Mouse (Mus musculus) neural tube, embryonic 10.5 days (tissue): ENCODE results near the gene Cdh13.

ENCODE experiments used
- DNase-seq: peaks from one replicate; pipeline ENCODE4 v3.0.0-alpha.2; 2017; ENCODE audit warnings: low spot score; ENCODE audit errors: extremely low spot score

Cdh13 gene

GRCm38 (mm10) chr8:118794886-118795285 is 511.4 kb downstream of the Cdh13 start:
- no peak for DNase-seq

DNA sequence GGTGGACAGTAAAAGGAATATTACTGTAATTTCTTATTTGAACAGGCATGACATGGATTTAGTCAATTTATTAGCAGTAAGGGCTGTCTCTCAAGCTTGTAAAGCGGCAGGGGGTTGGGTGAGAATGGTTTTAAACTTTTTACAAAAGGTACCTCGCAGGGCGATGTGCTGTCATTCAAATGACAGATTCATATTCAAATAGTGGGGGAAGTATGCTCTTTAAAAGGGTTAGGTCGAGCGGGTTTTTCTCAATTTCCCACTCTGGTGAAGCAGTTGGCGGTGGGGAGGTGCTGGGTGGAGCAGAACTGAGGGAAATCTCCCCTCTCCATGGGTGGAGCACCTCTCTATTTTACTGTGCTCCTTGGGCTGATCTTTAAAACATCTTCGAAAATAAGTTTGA is 513.0 kb downstream of the Cdh13 start:
- DNase-seq: no peak

DNA sequence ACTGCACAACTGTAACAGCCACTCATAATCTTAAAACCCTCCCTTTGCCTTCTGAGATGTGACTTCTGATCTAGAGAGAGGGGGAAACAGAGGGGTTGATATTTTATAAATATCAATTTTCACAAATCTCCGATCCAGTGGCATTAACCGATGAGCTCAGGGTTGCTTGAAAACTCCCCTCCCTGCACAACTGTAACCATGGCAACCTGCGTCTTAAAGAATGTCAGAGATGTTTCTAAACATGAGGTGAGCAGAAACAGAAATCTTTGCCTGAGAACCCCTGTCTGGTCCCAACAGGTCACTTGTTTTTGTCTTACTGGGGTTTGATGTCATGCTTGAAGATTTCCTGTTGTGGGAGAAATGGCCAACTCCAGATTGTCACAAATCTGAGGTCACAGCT is 513.6 kb downstream of the Cdh13 start:
- no peak for DNase-seq

DNA sequence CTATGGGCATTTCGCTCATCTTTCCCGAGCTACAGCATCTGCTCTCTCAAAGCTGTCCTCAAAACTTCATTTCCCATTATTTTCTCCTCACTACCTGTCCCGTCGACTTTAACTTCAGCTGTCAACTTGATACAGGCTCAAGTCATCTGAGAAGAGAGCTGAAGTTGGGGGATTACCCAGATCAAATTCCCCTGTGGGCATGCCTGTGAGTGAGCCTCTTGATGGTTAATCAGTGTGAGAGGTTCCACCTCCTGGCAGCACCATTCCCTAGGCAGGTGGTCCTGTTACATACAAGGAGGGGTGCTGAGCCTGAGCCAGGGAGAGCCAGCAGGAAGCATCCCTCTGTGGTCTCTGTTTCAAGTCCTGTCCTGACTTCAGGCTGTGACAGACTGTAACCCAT is 519.6 kb downstream of the Cdh13 start:
- DNase-seq: no peak

GRCm38 (mm10) chr8:118809660-118810059 is 526.1 kb downstream of the Cdh13 start:
- no peak for DNase-seq

GRCm38 (mm10) chr8:118815055-118815454 is 531.5 kb downstream of the Cdh13 start:
- DNase-seq: no peak

DNA sequence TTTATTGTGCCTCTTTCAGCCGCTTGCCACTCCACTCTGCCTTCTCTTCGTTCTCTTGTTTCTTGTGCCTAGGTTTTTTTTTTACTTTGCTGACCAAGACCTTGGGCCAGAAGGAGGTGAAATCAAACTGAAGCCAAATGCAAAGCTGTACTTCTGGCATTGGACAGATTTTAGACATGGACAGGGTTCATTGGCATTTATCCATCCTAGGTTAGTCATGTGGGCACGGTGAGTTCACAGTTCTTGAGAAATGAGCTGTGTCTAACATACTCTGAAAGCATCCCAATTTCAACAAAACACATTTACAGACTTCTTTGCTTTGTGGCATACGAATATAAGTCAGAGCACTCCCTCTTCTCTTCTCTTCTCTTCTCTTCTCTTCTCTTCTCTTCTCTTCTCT is 543.2 kb downstream of the Cdh13 start:
- no peak for DNase-seq

GRCm38 (mm10) chr8:118827726-118828125 is 544.2 kb downstream of the Cdh13 start:
- no peak for DNase-seq

- DNase-seq: no peak
Measured at GRCm38 (mm10) chr8:118830291-118830690, 546.8 kb downstream of the Cdh13 start.

DNA sequence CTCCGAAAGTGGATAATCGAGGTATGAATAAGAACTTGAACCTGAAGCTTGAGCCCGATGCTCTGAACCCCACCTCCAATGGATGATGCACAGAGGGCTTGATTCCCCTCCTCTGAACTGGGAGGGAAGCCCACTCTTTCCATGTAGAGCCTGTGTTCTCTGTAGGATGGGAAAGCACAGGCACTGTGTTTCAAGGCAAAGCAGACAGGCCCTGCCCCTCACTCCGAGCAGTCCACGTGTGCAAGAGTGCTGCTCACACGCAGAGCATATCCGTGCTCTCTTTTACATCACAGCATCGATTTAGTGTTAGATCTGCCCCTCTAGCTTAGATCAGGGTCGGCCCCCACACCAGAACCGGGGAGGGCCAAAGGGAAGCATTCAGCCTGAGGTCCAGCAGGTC is 547.5 kb downstream of the Cdh13 start:
- DNase-seq: no peak

DNA sequence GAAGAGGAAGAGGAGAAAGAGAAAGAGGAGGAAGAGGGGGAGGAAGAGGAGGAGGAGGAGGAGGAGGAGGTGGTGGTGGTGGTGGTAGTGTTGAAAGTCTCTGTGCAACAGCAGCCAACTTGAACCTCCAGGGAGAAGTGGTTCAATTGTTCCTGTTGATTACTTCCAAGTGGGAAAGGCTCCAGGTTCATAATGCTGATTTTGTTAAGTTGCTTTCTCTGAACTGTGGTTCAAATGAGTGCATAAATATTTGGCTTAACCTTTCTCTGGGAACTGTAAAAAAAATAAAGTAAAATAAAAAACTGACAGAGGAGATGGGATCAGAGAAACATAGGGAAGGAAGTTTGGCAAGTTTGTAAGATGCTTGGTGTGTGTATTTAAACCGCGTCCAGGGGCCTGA is 555.3 kb downstream of the Cdh13 start:
- no peak for DNase-seq

- no peak for DNase-seq
Measured at GRCm38 (mm10) chr8:118845690-118846089, 562.2 kb downstream of the Cdh13 start.

DNA sequence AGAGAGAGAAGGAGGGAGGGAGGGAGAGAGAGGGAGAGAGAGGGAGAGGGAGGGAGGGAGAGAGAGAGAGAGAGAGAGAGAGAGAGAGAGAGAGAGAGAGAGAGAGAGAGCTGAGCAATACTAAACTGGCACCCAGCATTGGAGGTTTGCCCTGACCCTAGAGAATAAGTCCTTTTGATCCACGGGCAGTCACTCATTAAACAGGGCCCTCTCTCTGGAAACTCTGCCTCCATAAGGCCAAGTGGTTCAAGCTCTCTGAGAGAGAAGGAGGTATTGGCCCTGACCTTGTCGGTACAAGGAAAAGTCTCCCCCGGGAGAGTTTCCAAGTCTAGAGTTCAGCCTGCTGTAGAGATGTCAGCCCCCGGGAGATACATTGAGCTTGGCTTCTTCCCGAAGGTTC is 564.5 kb downstream of the Cdh13 start:
- DNase-seq: no peak

DNA sequence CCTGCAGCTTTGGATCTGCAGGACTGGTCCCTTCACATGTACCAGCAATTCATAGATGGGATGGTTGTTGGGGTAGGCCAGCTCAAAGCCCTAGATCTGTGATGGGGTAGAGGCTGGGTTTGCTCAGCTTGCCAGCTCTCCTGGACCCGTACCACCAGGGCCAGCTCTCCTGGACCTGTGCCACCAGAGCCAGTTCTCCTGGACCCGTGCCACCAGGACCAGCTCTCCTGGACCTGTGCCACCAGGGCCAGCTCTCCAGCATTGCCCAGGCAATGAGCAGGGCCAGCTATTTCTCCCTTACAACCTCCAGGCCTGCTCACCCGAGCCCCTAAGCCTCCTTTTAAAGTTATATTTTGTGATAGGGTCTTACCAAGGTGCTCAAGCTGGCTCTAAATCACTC is 566.0 kb downstream of the Cdh13 start:
- no peak for DNase-seq

GRCm38 (mm10) chr8:118850381-118850780 is 566.8 kb downstream of the Cdh13 start:
- DNase-seq: peak; percentile 80

DNA sequence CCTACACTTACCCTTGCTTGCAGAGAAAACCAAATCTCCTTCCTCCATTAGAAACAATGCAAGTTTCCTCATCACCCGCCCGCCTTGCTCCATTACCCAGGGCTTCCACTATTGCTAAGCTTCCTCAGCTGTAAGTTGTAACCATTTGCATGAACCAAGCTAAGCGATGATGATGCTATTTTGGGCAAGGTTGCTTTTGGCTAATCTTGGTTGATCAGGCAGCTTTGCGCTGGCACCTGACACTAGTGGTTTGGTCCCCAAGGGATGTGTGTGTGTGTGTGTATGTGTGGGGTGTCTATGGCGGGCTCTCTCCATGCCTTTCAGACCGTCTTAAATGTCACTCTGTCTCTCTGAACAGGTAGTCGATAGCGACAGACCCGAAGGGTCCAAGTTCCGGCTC is 567.8 kb downstream of the Cdh13 start:
- DNase-seq: no peak

GRCm38 (mm10) chr8:118852861-118853260 is 569.3 kb downstream of the Cdh13 start:
- no peak for DNase-seq

DNA sequence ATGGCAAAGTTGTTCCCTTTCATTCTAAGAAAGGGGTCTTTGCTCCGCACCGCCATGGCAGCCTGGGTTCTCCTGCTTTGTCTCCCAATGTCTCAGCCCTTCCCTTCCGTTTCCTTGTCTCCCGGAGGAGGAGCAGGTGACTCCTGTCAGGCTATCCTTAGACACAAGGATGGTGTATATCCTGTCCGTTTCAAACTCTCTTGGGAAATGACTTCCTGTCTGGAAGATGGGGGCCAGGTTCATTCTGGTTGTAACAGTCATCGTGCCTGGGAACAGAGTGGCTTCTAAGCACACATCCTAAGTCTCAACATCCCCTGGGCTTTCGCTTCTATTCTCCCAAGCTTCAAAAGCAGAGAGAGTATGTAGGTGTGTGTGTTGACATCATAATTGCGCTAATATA is 571.1 kb downstream of the Cdh13 start:
- no peak for DNase-seq

GRCm38 (mm10) chr8:118866332-118866731 is 582.8 kb downstream of the Cdh13 start:
- DNase-seq: no peak

DNA sequence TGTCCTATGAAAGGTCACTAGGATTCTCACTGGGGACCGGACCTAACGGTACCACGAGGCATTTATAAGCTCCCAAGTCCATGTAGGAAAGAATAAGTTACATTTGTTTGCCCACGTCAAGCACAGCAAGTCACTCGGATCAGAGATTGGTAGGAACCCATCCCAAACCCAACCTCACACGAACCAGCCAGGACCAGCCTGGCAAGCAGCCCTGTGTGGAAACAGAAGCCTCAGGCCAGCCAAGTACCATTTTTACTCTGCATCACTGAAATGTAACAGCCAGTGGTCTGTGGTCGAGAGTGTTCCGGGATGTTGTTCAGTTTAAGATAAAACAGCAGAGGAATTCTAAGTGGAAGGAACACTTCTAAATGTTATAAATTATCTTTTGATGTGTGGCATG is 587.2 kb downstream of the Cdh13 start:
- no peak for DNase-seq

DNA sequence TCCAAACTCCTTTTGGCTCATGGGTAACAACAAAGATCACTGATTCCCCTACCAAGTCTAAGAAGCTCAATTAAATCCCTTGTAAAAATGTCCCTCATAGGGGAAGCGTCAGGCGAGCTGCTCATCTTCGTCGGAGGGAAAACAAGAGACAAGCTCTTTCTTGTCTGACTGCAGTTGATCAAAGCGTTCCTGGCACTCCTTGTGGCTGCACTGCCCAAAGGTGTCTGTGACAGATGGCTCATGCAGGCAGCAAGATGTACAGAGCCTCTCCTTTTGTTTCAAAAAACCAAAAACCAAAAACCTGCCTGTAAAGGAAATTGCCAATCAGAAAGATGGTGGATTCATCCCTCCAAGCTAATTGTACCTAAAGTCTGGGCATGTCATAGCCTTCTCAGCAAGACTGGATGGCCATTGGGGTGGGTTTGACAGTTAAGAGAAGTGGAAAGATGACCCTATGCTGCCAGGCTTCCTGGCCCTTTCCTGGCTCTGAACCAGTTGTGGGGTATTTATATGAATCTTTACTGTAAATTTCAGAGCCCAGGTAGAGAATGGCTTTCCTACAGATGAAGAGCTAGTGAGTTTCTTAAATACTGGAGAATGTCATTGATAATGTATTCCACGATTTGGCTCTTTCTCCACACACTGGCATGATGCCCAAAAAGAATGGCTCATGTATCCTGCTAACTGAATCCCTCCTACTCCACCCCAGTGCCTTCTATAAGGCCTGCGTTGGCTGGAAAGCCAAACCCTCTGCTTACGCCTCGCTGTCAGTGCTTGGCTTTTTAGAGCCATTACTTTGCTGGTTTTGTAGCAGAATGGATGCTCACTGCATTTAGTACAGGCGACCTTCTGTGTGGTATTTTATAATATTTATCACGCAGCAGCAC is 596.6 kb downstream of the Cdh13 start:
- no peak for DNase-seq

DNA sequence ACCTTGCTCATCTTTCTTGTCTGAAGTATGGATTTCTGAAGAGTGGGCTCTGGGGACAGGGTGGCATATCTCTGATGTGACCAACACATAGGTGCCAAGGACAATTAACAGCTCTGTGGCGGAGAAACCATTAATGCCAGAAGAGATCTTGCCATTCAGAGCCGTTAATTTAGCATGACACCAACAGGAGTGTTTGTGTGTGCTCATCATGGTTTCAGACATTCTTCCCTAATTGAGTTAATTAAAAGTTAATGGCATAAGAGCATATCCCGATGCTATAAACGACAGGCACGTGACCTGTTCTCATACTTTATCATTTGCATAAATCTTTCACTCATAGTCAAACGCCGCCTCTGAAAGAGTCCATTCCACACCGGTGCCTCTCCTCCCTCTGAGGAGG is 600.8 kb downstream of the Cdh13 start:
- no peak for DNase-seq

- DNase-seq: peak; percentile 15
Measured at GRCm38 (mm10) chr8:118884988-118885387, 601.5 kb downstream of the Cdh13 start.
